Mouse (Mus musculus) ZHBTc4 (cell line): ENCODE measurements at regions not wholly inside any gene's neighbourhood (a gene's known extent, or its start where the extent isn't known, plus 50 kb on each side); places are given as distances from the start of the nearest gene placed in this dataset.

ENCODE experiments used
- DNase-seq: peaks from one replicate; pipeline ENCODE4 v3.0.0-alpha.2; 2011; ENCODE audit warnings: low read depth, low spot score

DNA sequence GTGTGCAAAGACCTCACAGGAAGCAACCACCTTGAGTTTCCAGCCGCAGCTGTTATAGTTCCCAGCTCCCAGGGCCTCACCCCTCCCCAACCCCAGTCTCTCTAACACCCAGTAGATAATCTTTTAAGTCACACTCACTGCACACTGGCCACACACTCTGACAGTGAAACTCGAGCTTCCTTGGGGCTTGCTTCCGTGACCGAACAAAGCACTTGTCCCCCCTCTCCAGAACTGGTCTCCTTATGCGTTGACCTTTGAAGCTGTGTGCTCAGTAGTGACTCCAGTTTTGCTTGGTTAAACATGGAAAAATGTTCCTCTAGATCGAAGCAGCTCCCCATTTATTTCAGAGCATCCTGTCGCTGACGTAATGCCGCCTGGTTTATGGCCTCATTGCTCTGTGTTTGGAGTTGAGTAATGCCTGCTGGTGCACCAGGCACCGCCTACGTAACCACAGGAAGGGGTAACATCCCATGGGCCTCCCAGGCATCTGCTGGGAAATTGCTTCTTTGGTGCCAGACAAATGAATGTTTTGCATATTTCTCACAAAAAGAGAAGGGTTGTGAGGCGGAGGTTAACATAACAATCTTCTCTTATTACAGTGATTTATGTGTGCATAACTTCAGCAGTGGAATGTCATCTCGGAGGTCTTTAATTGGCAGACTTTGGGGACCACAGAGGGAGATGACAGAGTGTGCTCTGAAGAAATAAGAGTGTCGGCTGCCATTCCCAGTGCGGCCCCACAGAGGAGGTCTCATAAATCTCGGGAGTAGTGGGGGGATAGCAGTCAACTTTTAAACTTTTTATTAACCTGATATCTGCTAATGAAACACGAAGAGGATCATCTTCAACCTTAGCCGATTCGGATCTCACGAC is 292.7 kb upstream of the Zfp507 start:
- no peak for DNase-seq

DNA sequence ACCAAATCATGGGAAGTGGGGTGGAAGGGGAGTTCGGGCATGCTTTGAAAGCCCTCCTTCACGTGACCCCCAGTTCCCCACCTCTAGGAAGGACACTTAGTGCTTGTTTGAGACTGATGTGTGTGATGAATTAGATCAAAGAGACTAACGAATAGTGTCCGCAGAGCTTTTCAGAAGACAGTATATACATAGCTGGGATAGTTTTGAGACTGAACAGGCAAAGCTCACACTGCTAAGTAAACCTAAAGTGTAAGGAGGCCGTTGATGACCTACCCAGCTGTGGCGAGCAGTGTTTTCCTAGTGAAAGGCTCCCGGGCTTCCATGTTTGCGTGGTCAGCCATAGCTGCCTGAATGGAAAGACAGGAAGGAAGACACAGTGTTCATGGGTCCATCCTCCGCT is 288.3 kb upstream of the Zfp507 start:
- DNase-seq, result no peak

DNA sequence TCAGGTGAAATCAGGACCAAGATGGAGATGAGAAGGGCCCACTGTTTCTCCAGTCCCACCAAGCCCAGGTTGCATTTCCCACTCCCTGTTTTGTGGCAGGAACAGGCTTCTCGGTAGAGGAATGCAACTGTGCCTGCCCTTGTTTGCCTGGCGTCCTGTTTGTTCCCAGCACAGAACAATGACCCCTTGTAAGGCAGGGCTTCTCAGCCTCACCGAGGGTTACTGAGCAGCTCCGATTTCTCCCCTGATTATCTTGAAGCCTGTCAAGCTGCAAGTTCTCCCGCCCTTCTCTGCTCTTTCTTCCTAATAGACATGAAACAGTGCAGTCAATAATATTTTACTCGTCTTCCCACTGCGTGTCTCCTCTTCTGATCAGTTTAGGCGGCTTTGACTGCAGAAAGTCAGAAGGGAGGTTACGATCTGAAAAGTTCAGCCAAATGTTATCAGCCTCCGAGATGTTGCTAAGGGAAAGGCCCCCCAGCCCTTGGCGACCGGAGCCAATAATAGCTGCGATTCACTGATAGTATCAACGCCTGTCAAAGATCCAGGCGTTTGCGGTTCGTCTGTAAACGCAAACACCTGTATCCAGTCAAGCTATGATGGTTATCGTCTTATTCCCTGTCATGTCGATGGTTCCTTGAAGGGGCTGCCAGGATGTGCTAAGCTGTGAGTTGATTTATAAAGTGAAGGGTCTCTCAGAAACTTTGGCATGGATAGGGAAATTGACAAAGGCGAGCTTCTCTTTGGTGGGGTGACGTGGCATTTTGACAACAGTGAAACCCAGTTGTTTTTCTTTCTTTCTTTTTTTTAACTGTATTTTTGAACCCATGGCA is 287.7 kb upstream of the Zfp507 start:
- no peak for DNase-seq

DNA sequence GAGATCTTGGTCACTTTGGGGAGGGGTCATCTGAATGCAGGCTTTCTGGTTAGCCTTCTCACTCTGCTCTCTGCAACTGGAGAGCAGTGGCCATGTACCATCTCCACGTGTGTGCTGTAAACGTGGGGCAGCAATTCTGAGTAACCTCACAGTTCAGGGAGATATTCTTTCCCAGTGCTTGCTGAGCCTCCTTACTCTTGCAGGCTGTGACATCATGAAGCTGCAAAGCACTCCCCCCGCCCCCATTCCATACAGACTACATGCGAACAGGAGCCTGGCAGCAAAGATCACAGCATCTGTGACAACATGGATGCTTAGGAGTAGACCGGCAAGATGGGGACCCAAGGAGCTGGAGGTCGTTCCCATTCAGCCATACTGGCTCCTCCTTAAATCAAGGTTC is 284.8 kb upstream of the Zfp507 start:
- DNase-seq, result no peak

DNA sequence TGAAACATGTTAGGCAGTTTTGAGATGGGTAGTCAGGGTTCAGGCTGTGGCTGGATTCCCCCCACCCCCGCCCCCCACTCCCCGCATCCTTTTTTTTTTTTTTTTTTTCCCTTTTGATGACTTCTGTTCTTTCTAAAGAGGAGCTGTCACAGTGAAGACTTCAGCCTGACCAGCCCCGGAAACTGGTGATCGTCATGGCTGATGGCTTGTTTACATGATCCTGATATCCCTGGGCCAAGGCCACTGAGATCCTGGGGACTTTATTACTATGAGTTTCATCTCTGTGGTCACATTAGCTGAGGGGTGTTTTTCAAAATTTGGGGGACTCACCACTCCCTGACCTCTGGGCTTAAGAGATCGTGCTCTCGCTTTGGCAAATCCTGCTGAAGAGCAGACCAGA is 275.9 kb upstream of the Zfp507 start:
- DNase-seq, result no peak

DNA sequence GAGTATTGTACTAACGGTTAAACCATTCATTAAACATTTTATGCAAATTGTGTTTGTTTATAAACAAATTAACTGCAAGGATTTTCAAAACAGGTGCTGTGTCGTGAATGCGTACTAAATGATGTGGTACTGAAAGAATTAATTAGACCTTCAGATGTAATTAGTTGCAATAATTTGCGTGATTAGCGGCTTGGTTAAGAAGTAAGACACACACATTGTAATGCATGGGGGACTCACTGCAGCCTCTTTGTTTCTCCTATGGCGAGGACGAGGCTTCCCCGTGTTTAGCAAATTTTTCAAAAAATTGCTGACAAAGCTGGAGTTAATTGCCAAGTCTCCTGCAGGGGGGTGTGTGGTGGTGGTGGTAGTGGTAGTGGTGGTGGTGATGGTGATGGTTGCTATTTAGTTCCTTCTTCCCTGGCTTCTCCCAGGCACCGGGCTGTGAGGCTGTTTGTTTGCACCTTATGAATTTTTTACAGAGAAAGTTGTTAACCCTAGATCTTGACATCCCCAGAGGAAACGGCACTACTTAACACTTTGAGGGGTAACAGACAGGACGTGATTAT is 275.4 kb upstream of the Zfp507 start:
- no peak for DNase-seq

DNA sequence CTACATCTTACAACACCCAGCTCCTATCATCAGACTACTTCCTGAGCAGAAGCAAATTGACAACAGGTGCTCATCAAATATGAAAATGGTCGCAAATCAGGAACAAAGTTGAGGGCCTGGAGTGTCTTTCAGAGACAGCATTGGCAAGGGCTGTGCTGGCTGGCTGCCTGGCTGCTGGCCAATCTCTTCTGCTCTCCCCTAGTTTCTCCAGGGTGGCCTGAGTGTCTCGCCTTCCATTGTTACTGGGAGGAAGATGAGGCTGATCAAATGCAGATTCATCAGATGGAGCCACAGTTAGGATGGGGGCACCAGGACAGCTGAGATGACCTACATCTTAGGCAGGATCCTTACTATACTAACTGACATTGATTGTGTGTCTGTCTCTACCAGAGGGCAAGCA is 274.5 kb upstream of the Zfp507 start:
- no peak for DNase-seq

DNA sequence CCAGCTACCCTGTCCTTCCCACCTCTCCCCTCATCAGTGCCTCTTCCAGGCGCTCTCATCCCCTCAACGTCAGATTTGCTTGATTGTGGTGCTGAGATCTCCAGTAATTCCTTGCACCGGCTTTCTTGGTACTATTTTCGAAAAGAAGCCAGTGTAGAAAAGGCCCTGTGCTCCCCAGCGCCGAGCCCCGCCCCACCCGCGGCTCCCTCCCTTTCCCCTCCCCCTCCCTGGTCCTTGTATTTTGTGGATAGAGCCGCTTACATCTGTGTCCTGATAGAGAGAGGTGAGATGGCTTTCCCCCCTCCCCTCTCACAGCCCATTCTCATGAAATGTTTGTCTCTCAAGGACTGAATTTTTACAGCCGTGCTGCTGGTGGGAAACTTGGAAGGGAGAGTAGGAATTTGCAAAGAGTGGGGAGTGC is 273.2 kb upstream of the Zfp507 start:
- peak; percentile 38 for DNase-seq

DNA sequence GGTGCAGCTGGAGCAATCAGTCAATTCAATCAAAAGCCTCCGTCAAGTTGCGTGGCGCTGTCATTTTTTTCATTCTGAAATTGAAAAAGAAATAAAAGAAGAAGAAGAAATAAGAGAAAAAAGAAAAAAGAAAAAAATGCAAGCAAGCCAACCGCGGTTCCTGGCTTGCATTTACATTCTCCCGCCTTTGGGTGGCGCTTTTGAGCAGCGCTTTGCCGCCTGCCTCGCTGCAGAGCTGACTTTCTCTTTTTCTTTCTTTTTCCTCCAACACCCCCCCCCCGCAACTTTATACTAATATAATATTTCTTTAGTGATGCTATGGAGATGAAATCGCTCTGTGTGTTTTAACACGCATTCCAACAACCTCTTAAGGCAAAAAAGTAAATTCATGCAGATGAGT is 269.0 kb upstream of the Zfp507 start:
- no peak for DNase-seq

DNA sequence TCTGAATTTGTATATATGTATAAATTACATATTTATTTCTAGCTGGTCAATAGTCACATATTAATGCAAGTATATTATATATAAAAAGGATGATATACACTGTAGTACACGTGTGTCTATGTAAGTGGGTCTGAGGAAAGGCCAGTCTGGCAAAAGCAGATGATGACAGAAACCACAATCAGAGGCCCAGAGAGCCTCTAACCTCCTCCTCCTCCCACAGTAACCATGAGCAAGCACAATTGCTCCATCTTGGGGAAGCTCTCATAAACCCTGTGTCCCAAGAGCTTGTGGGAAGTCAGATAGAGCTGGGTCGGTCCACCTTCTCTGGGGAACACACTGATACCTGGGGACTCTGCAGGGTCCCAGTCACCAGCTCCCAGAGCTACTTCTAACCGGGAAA is 263.9 kb upstream of the Zfp507 start:
- DNase-seq, result no peak

DNA sequence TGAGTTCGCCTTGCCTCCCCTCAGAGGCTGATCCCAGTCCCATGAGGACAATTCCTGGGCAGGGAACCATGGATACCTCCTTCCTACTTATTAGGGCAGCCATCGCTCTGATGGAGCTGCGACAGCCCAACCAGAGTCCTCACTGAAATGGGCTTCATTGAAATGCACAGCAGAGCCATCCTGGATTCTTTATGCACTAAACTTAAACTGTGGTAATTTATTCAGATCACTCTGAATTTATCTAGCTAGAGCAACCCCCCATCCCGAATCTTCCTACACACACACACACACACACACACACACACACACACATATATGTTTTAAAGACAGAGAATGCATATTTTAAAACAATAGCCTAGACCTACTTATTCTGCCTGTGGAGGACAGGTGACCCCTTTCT is 258.9 kb upstream of the Zfp507 start:
- DNase-seq, result no peak

DNA sequence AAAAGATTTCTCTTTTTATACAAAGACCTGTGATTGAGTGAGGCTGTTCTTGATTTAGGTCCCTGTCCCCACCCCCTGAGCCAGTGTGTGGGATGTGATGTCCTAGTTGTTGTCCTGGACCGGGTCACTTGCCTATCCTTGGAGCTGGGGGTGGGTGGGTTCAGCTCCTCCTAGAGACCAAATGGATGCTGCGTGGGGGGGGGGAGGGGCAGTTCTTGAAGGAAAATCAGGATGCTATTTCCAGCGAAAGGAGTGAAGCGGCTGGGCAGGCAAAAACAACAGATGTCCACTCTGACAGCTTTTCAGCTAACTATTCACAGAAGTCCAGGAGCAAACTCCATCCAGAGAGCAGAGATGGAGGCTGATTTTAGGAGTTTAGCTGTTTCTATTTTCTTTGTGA is 257.6 kb upstream of the Zfp507 start:
- no peak for DNase-seq

DNA sequence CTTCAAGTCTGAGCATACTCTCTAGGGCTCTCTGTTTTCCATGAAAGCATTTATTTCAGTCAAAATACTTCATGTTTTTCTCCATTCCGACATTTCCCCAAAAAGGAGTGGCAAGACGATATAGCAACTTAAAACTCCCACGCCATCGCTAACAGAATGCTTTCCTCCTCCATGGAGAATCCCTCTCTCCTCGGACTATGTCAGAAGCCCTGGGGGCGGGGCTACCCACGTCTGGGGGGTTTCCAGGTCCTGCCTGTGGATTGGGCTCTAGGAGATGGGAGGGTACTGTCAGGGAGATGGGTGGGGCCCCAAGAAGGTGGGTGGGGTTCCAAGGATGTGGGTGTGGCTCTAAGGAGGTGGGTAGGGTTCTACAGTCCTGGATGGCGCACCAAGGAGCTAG is 243.2 kb upstream of the Zfp507 start:
- no peak for DNase-seq

DNA sequence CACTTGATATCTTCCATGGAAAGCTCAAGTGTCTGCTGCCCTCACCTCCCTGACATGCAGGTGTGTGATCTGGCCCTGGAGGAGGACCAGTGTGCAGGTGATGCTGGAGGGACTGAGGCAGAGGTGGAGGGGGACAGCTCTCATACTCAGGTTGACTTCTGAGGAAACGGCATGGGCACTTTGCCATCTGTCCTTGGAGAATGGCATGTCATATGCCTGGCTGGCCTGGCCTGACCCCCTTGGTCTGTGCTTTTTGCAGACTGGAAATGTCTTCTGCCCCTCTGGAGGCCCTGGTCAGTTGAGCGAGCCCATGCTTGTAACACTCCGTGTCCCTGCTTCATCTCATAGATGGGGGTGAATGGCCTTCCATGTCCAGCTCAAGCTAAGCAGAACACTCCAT is 229.1 kb upstream of the Zfp507 start:
- DNase-seq, result no peak

DNA sequence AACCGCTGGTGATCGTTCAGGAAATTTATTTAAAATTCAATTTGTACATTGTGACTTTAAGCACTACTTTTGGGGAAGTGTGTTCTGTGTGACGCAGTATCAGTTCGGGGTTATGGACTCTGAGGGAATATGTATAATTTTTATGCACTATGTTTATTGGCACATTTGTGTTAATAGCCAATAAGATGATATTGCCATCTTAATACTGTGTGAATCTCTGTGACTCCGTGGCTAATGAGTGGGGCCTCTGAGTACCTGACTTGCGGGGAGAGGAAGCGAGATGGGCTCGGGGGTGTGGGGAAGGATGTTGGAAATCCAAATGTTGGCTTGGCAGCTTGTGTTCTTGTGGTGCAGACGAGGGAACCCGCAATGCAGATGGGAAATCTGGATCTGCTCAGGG is 220.2 kb upstream of the Zfp507 start:
- DNase-seq, result no peak

DNA sequence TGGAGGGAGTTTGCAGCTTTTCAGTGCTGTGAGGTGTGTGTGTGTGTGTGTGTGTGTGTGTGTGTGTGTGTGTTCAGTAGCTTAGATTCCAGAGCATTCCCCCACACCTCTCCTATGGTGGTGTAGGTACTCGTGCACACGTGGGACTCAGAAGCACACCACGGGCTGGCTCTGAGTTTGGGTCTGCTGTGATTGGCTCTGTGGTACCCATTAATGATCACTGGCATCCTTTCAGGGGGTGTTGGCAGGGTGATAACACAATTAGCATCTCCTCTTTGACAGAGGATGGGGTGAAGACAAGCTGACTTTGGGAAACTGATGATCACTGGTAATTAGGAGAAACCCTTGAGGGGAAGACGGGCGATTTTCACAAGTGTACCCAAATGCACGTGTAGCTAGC is 219.7 kb upstream of the Zfp507 start:
- no peak for DNase-seq

DNA sequence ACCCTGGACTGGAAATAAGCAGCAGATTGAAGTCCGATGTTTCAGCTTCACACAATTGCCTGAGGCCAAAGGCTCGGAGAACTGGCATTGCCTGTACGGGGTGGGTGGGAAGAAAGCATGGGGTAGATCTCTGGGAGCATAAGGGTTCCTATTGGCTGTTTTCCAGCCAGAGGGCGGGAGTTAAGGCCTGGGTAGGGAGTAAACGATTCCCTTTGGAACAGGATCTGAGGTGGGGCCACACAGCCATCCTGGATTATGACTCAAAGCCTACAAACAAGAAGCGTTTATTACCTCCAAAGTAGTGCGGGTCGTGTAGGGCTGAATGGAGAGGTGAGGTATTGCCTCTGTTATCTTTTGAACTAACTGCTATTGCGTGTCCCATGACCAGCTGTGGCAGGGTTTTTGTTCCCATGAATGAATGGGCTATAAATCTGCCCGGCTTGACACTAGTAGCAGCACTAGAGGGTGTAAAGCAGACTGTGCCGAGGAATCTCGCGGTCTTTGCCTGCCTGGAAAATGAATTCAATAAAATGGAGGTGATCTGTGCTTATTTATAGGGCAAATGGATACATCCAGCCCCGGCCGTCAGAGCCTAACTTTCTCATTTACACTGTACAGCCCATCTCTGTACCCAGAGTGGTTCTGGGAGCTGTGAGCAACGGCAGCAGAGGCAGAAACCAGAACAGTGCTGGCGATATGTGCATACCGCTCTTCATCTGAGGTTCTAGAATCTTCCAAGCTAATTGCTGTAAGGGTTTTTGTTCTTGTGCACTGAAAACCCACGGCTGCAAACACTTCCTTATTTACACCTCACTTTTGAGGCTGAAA is 214.3 kb upstream of the Zfp507 start:
- peak; percentile 70 for DNase-seq

DNA sequence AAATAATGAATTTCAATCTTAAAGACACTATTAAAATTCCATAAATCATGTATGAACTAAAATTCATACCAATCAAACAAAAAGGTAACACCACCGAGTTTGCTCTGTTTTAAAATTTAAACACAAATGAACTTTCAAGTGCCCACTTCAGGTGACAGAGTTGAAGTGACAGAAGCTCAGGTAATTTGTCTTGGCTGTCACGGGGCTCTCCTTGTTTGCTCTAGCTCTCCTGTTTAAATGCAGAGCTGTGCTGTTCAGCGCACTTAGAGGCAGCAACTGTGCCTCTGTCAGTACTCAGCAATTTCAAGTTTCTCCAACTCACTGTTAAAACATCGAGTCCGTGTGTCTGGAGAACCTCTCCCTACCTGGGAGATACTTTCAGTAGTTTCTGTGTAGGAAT is 193.8 kb upstream of the Zfp507 start:
- no peak for DNase-seq

DNA sequence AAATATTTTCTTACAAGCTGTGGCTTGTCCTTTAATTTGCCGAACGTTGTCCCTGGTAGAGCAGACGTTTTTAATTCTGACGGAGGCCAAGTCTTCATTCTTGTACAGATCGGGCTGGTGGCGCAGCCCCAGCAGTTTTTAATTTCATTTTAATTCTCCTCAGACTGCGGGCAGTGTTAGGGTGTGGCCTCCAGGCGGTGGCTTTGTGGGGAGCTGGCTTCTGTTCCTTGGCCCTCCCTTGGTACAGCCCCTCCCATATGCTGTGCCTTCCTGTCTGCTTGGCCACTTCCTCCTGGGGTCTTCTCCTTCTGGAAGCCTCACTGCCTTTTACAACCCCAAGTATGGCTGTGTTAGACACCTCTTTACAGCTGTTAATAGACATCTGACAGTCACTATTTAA is 189.7 kb upstream of the Zfp507 start:
- no peak for DNase-seq

DNA sequence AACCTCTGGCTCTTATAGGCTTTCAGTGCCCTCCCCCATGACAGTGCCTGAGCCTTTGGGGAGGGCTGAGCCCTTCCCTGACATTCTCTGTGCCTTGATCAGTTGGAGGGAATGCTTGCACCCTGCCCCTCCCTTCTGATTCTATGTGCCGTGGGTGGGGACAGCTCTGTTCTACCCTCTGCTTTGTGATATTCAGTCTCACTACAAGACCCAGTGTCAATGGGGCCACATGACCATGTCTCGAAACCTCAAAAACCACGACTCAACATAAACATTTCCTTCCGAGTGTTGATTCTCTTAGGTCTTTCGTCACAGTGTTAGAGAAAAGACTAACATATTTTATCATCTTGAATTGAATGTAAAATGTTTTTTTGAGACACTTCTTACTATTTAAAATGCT is 188.3 kb upstream of the Zfp507 start:
- peak; percentile 4 for DNase-seq

DNA sequence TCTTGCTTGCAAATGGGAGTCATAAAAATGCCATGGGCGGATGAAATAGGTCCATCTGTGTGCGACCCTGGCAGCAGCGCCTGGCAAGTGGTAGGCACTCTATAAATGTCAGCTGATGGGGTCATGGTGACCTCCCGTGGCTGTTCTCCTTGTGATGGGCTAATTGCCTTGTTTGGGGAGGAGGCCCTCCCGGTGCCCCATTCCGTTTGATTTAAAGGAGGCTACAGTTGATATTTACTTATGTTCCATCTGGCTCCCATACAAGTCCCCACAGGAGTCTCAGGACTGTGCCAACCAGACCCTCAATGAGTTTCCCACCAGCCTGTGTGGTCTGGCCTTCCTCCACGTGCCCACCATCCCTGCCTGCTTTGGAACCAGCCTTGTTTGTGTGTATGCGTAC is 186.7 kb upstream of the Zfp507 start:
- DNase-seq, result no peak
